Mouse (Mus musculus): ENCODE measurements around the gene Ano4. TPM values are rescaled to one million over a fixed set of nuclear protein-coding genes. Genes with fewer than 3 reads are reported as not detected.

The Ano4 gene
- polyA plus RNA-seq, 1 experiment from 2014 or later, result not detected

GRCm38 (mm10) chr10:89149166-89149565 lies 195.4 kb downstream of the Ano4 start:
- ATAC-seq (no peak), DNase-seq (no peak)
- no peaks in the 10 kb centered on the region for H3K4me1 ChIP-seq (ENCODE audit: insufficient read depth)
- H3K36me3 ChIP-seq (replicated peaks; ENCODE audit: insufficient read depth, low read length), result no peaks in the 10 kb centered on the region
- 75% methylated on average over 11 of the region's 11 CpGs for WGBS (ENCODE audit: insufficient replicate concordance)
- no peak overlapping the region for H3K27ac ChIP-seq (ENCODE audit: low read depth)
- no peak overlapping the region for H3K9ac ChIP-seq (replicated peaks)
- no peaks in the 10 kb centered on the region for H3K27me3 ChIP-seq (ENCODE audit: insufficient read depth, low read length)
- TF ChIP-seq EP300 (IDR thresholded peaks at IDR 0.05; ENCODE audit: low read depth) (no peak), CTCF (IDR thresholded peaks at IDR 0.05; ENCODE audit: low read depth) (no peak)
- H3K4me2 ChIP-seq (ENCODE audit: low read depth, low read length), result no peak overlapping the region
- H3K4me3 ChIP-seq (ENCODE audit: low read depth, low read length), result no peak overlapping the region
- no peaks in the 10 kb centered on the region for H3K9me3 ChIP-seq (ENCODE audit: low read length)

GRCm38 (mm10) chr10:89121391-89121790 lies 223.2 kb downstream of the Ano4 start:
- Histone ChIP-seq H3K27me3 (ENCODE audit: insufficient read depth, low read length) (no peaks in the 10 kb centered on the region), H3K4me1 (ENCODE audit: insufficient read depth) (no peaks in the 10 kb centered on the region), H3K9me3 (ENCODE audit: low read length) (no peaks in the 10 kb centered on the region), H3K4me2 (ENCODE audit: low read depth, low read length) (no peak overlapping the region), H3K36me3 (replicated peaks; ENCODE audit: insufficient read depth, low read length) (no peaks in the 10 kb centered on the region), H3K9ac (replicated peaks) (no peak overlapping the region), H3K4me3 (ENCODE audit: low read depth, low read length) (no peak overlapping the region), H3K27ac (ENCODE audit: low read depth) (no peak overlapping the region)
- no peak for ATAC-seq
- no peak for DNase-seq
- no peak for TF ChIP-seq EP300 (IDR thresholded peaks at IDR 0.05; ENCODE audit: low read depth)
- no peak for TF ChIP-seq CTCF (IDR thresholded peaks at IDR 0.05; ENCODE audit: low read depth)
- 48% methylated on average over 6 of the region's 6 CpGs for WGBS (ENCODE audit: insufficient replicate concordance)

GRCm38 (mm10) chr10:89114381-89114780 lies 230.2 kb downstream of the Ano4 start:
- ATAC-seq, result no peak
- no peaks in the 10 kb centered on the region for H3K4me1 ChIP-seq (ENCODE audit: insufficient read depth)
- no peak overlapping the region for H3K4me2 ChIP-seq (ENCODE audit: low read depth, low read length)
- no peak for TF ChIP-seq EP300 (IDR thresholded peaks at IDR 0.05; ENCODE audit: low read depth)
- no peak for TF ChIP-seq CTCF (IDR thresholded peaks at IDR 0.05; ENCODE audit: low read depth)
- H3K4me3 ChIP-seq (ENCODE audit: low read depth, low read length), result no peak overlapping the region
- H3K36me3 ChIP-seq (replicated peaks; ENCODE audit: insufficient read depth, low read length), result no peaks in the 10 kb centered on the region
- no peak overlapping the region for H3K9ac ChIP-seq (replicated peaks)
- H3K27me3 ChIP-seq (ENCODE audit: insufficient read depth, low read length), result no peaks in the 10 kb centered on the region
- H3K9me3 ChIP-seq (ENCODE audit: low read length), result no peaks in the 10 kb centered on the region
- no peak overlapping the region for H3K27ac ChIP-seq (ENCODE audit: low read depth)
- WGBS (ENCODE audit: insufficient replicate concordance), result 70% methylated on average over 6 of the region's 6 CpGs
- DNase-seq, result no peak

DNA sequence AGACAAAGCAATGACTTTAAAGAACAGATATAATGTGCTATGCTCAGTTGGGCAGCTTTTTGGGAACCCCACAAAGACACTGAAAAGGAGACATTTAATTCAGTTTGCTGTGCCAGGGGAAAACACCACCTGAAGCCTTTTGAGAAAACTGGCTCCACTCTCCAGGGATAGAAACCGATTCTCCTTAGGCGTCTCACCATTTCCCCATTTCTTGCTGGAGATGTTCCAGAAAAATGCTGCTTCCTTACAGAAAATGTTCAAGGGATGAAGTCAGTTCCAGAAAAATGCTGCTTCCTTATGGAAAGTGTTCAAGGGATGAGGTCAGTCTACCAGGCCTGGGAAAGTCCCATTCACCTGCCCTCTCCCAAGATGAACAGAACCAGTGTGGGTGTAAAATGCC lies 233.1 kb downstream of the Ano4 start:
- H3K4me3 ChIP-seq (ENCODE audit: low read depth, low read length), result no peak overlapping the region
- H3K4me2 ChIP-seq (ENCODE audit: low read depth, low read length), result no peak overlapping the region
- TF ChIP-seq CTCF (IDR thresholded peaks at IDR 0.05; ENCODE audit: low read depth) (no peak), EP300 (IDR thresholded peaks at IDR 0.05; ENCODE audit: low read depth) (no peak)
- no peaks in the 10 kb centered on the region for H3K4me1 ChIP-seq (ENCODE audit: insufficient read depth)
- H3K27ac ChIP-seq (ENCODE audit: low read depth), result no peak overlapping the region
- no peaks in the 10 kb centered on the region for H3K9me3 ChIP-seq (ENCODE audit: low read length)
- no peak for ATAC-seq
- H3K36me3 ChIP-seq (replicated peaks; ENCODE audit: insufficient read depth, low read length), result no peaks in the 10 kb centered on the region
- DNase-seq, result no peak
- no peak overlapping the region for H3K9ac ChIP-seq (replicated peaks)
- no peaks in the 10 kb centered on the region for H3K27me3 ChIP-seq (ENCODE audit: insufficient read depth, low read length)
- 77% methylated on average over 2 of the region's 2 CpGs for WGBS (ENCODE audit: insufficient replicate concordance)

DNA sequence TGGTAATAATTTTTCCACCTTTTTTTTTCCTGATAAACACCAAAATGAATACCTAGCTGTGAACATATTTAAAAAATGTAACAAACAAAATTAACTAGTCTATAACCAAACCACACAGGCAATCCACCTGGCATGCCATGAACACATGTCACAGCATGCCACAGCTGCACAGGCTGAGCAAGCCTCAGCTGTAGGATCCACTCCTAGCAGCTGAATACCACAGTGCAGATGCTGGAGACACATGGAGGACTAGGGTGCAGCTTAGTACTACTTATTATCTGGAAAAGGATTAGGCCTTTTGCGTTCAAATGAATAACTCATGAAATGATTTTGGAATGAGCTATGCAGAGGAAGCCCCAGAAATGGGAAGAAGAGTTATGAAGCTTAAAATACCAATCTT lies 233.6 kb downstream of the Ano4 start:
- WGBS (ENCODE audit: insufficient replicate concordance), result 74% methylated on average over 1 of the region's 1 CpGs
- no peaks in the 10 kb centered on the region for H3K9me3 ChIP-seq (ENCODE audit: low read length)
- no peak for ATAC-seq

GRCm38 (mm10) chr10:89103594-89103993 lies 241.0 kb downstream of the Ano4 start:
- Histone ChIP-seq H3K4me3 (ENCODE audit: low read depth, low read length) (no peak overlapping the region), H3K27ac (ENCODE audit: low read depth) (no peak overlapping the region), H3K27me3 (ENCODE audit: insufficient read depth, low read length) (no peaks in the 10 kb centered on the region), H3K9me3 (ENCODE audit: low read length) (no peaks in the 10 kb centered on the region), H3K4me2 (ENCODE audit: low read depth, low read length) (no peak overlapping the region), H3K36me3 (replicated peaks; ENCODE audit: insufficient read depth, low read length) (no peaks in the 10 kb centered on the region), H3K9ac (replicated peaks) (no peak overlapping the region), H3K4me1 (ENCODE audit: insufficient read depth) (no peaks in the 10 kb centered on the region)
- TF ChIP-seq EP300 (IDR thresholded peaks at IDR 0.05; ENCODE audit: low read depth) (no peak), CTCF (IDR thresholded peaks at IDR 0.05; ENCODE audit: low read depth) (no peak)
- ATAC-seq, result no peak
- WGBS (ENCODE audit: insufficient replicate concordance), result 70% methylated on average over 2 of the region's 2 CpGs
- DNase-seq, result no peak

More for the DNA sequence above, 233.6 kb downstream of the Ano4 start:
- Histone ChIP-seq H3K4me1 (ENCODE audit: insufficient read depth) (no peaks in the 10 kb centered on the region), H3K4me3 (ENCODE audit: low read depth, low read length) (no peak overlapping the region), H3K27me3 (ENCODE audit: insufficient read depth, low read length) (no peaks in the 10 kb centered on the region), H3K9ac (replicated peaks) (no peak overlapping the region), H3K27ac (ENCODE audit: low read depth) (no peak overlapping the region), H3K4me2 (ENCODE audit: low read depth, low read length) (no peak overlapping the region), H3K36me3 (replicated peaks; ENCODE audit: insufficient read depth, low read length) (no peaks in the 10 kb centered on the region)
- DNase-seq, result no peak
- TF ChIP-seq EP300 (IDR thresholded peaks at IDR 0.05; ENCODE audit: low read depth), result no peak
- no peak for TF ChIP-seq CTCF (IDR thresholded peaks at IDR 0.05; ENCODE audit: low read depth)

GRCm38 (mm10) chr10:89102025-89102424 lies 242.5 kb downstream of the Ano4 start:
- H3K4me2 ChIP-seq (ENCODE audit: low read depth, low read length), result no peak overlapping the region

More at GRCm38 (mm10) chr10:89102025-89102424, 242.5 kb downstream of the Ano4 start:
- H3K27me3 ChIP-seq (ENCODE audit: insufficient read depth, low read length), result no peaks in the 10 kb centered on the region
- TF ChIP-seq CTCF (IDR thresholded peaks at IDR 0.05; ENCODE audit: low read depth) (no peak), EP300 (IDR thresholded peaks at IDR 0.05; ENCODE audit: low read depth) (no peak)
- no peak overlapping the region for H3K27ac ChIP-seq (ENCODE audit: low read depth)
- H3K9me3 ChIP-seq (ENCODE audit: low read length), result no peaks in the 10 kb centered on the region
- H3K9ac ChIP-seq (replicated peaks), result no peak overlapping the region
- WGBS (ENCODE audit: insufficient replicate concordance), result 28% methylated on average over 7 of the region's 7 CpGs
- DNase-seq (no peak), ATAC-seq (no peak)
- no peak overlapping the region for H3K4me3 ChIP-seq (ENCODE audit: low read depth, low read length)
- H3K4me1 ChIP-seq (ENCODE audit: insufficient read depth), result no peaks in the 10 kb centered on the region
- no peaks in the 10 kb centered on the region for H3K36me3 ChIP-seq (replicated peaks; ENCODE audit: insufficient read depth, low read length)
